Mouse (Mus musculus): ENCODE data around the gene Lacc1.

Lacc1 gene

GRCm38 (mm10) chr14:76981781-76982180 lies 54.9 kb downstream of the Lacc1 start:
- intact Hi-C loops (cut with DNase I) = no loop called here

GRCm38 (mm10) chr14:76981176-76981575 lies 55.5 kb downstream of the Lacc1 start:
- intact Hi-C loops (cut with DNase I) = no loop called here

- intact Hi-C loops (cut with DNase I) = no loop called here
Measured at GRCm38 (mm10) chr14:76979569-76979968, 57.1 kb downstream of the Lacc1 start.

All from adrenal gland (tissue).